Comparison of ENCODE assay signal across 8 mouse cellular contexts in genomic region chr2:180172152-180172551, GRCm38 (mm10). TPM values are rescaled to one million over a fixed set of nuclear protein-coding genes. Genes with fewer than 3 reads are reported as not detected.
DNase-seq lines count a peak whose midpoint lies in the region; ATAC-seq and TF ChIP-seq lines count a peak whose summit lies in the region.

No protein-coding gene starts in this region.

- no peak for TF ChIP-seq EP300 in MEL (IDR thresholded peaks at IDR 0.05; ENCODE audit: low read depth in 1 of 2, low read length in 2 of 2)

- no peaks in the 10 kb centered on the region for H3K27me3 ChIP-seq in heart, embryonic 16.5 days (ENCODE audit: control insufficient read depth, insufficient read depth, low read length)
- no peaks in the 10 kb centered on the region for H3K27me3 ChIP-seq in MEL (ENCODE audit: control insufficient read depth in 1 of 2, insufficient read depth in 2 of 2, low read length in 2 of 2)
- no peaks in the 10 kb centered on the region for H3K27me3 ChIP-seq in forebrain, embryonic 15.5 days

- H3K4me3 ChIP-seq in heart, embryonic 16.5 days (ENCODE audit: low read length), result peak overlapping the region; percentile 97
- peak overlapping the region; percentile 78 to 84 for H3K4me3 ChIP-seq in MEL (ENCODE audit: control insufficient read depth in 1 of 2, insufficient read depth in 1 of 2, low read depth in 2 of 2, low read length in 2 of 2)
- peak overlapping the region; percentile 86 for H3K4me3 ChIP-seq in forebrain, embryonic 15.5 days
- peak overlapping the region; percentile 72 for H3K4me3 ChIP-seq in macrophage (ENCODE audit: inconsistent target)

- no peak for TF ChIP-seq RAD21 in MEL (IDR thresholded peaks at IDR 0.05; ENCODE audit: low read depth, low read length)

- peak overlapping the region; percentile 99 for H3K9ac ChIP-seq in heart, embryonic 16.5 days (ENCODE audit: low read length)
- H3K9ac ChIP-seq in MEL (ENCODE audit: control insufficient read depth, low read depth, low read length, poor library complexity, severe bottlenecking), result peak overlapping the region; percentile 92
- peak overlapping the region; percentile 89 for H3K9ac ChIP-seq in forebrain, embryonic 15.5 days (replicated peaks)

- peak overlapping the region; percentile 84 for H3K4me2 ChIP-seq in heart, embryonic 16.5 days (ENCODE audit: low read depth, low read length)
- peak overlapping the region; percentile 97 for H3K4me2 ChIP-seq in forebrain, embryonic 15.5 days (replicated peaks)

- ATAC-seq in heart, embryonic 16.5 days (replicated peaks; ENCODE audit: extremely low read depth, insufficient read depth, low FRiP score), result no peak
- no peak for ATAC-seq in forebrain, embryonic 15.5 days (replicated peaks)
- ATAC-seq in inflammation-experienced regulatory T-cells, adult 6 months, result no peak

- intact Hi-C loops in heart, postnatal 14 days (cut with DNase I), result loop anchor here (2.0 to 5.0 kb wide), 2 partner anchors 79 to 200 kb away; no protein-coding TSS in a partner anchor
- intact Hi-C loops in gastrocnemius, postnatal 36 days (cut with DNase I), result loop anchor here (5.0 kb wide), 1 partner anchor 55 kb away; the partner anchor contains the start of gene Osbpl2

- TF ChIP-seq POLR2A in MEL (IDR thresholded peaks at IDR 0.05; ENCODE audit: control insufficient read depth in 1 of 2, insufficient read depth in 1 of 2, low read depth in 1 of 2, low read length in 2 of 2, poor library complexity in 1 of 2), result no peak; a peak in 1 of 4 replicates

- no peak for TF ChIP-seq CTCF in MEL (IDR thresholded peaks at IDR 0.05 in 2 of 3, conservative IDR thresholded peaks at IDR 0.05 in 1 of 3; ENCODE audit: control insufficient read depth in 1 of 3, insufficient read depth in 1 of 3, low read depth in 2 of 3, low read length in 3 of 3, poor library complexity in 1 of 3, severe bottlenecking in 1 of 3)

- H3K79me2 ChIP-seq in MEL (ENCODE audit: control insufficient read depth, insufficient read depth, low read length, poor library complexity), result peaks cover 30% of the 10 kb centered on the region
- H3K79me2 ChIP-seq in macrophage (ENCODE audit: inconsistent target), result peaks cover 30% of the 10 kb centered on the region

- peaks cover 15% of the 10 kb centered on the region for H3K4me1 ChIP-seq in heart, embryonic 16.5 days (ENCODE audit: control insufficient read depth, insufficient read depth, low read length)
- peaks cover 0 to 21% of the 10 kb centered on the region in 2 experiments; a peak in 2 of 4 replicates for H3K4me1 ChIP-seq in MEL (ENCODE audit: control insufficient read depth in 1 of 2, insufficient read depth in 2 of 2, low read length in 2 of 2)
- H3K4me1 ChIP-seq in forebrain, embryonic 15.5 days, result peaks cover 24% of the 10 kb centered on the region

- H3K27ac ChIP-seq in heart, embryonic 16.5 days (ENCODE audit: low read length), result peak overlapping the region; percentile 95
- H3K27ac ChIP-seq in MEL (ENCODE audit: control insufficient read depth, low read depth, low read length) (peak overlapping the region; percentile 5; the same call in 1 of the 2 replicates), macrophage (peak overlapping the region; percentile 32; the same call in 1 of the 2 replicates)
- H3K27ac ChIP-seq in forebrain, embryonic 15.5 days (replicated peaks), result no peak overlapping the region

- no peaks in the 10 kb centered on the region for H3K9me3 ChIP-seq in heart, embryonic 16.5 days (replicated peaks; ENCODE audit: control insufficient read depth, low read length)
- no peaks in the 10 kb centered on the region for H3K9me3 ChIP-seq in MEL (replicated peaks; ENCODE audit: insufficient read depth, low read length)
- no peaks in the 10 kb centered on the region for H3K9me3 ChIP-seq in forebrain, embryonic 15.5 days

- DNase-seq in heart, postnatal 14 days, result no peak
- peak; percentile 35 for DNase-seq in MEL (ENCODE audit: low read depth, low spot score)
- DNase-seq in gastrocnemius, postnatal 36 days, result no peak
- no peak for DNase-seq in adrenal gland, adult 2 months

- WGBS in heart, embryonic 16.5 days, result 3% methylated on average over 7 of the region's 9 CpGs
- WGBS in forebrain, embryonic 15.5 days, result 3% methylated on average over 9 of the region's 9 CpGs
- 5% methylated on average over 7 of the region's 9 CpGs for WGBS in macrophage (ENCODE audit: missing documents)

- peaks cover 30% of the 10 kb centered on the region for H3K36me3 ChIP-seq in heart, embryonic 16.5 days (ENCODE audit: control insufficient read depth, insufficient read depth)
- peaks cover 4 to 8% of the 10 kb centered on the region in 2 experiments for H3K36me3 ChIP-seq in MEL (ENCODE audit: control insufficient read depth in 1 of 2, insufficient read depth in 2 of 2, low read length in 2 of 2)
- H3K36me3 ChIP-seq in forebrain, embryonic 15.5 days, result peaks cover 28% of the 10 kb centered on the region
- peaks cover 32% of the 10 kb centered on the region; the same call in 1 of the 2 replicates for H3K36me3 ChIP-seq in macrophage (ENCODE audit: inconsistent target)

TF ChIP-seq in MEL, 35 proteins besides CTCF, POLR2A, EP300 and RAD21:
- no peak for TF ChIP-seq ZNF384 (IDR thresholded peaks at IDR 0.05; ENCODE audit: low read depth, low read length)
- no peak for TF ChIP-seq E2F4 (IDR thresholded peaks at IDR 0.05; ENCODE audit: borderline replicate concordance, low read depth, low read length)
- TF ChIP-seq MAX (IDR thresholded peaks at IDR 0.05; ENCODE audit: low read length), result no peak
TF ChIP-seq in MEL: peak in this region for 0.

RNA-seq across cellular contexts. Expression of gene Adrm1, which starts 0.9 kb away (rescaled TPM):
- 133 and 148 TPM in 2 replicates for polyA plus RNA-seq in heart, embryonic 16.5 days (2015; fragmentation: Nextera tagmentation; extraction: Ambion mirVana)
- 10 to 100 TPM; 87.1 to 95.9 TPM for total RNA-seq in heart, postnatal 14 days (2021)
- 287 and 295 TPM in 2 replicates for total RNA-seq in MEL (2012; rRNA removed)
- 100 to 1,000 TPM in 1 of 2 experiments, not detected in 1; 312 TPM for polyA plus RNA-seq in MEL (2012; ENCODE audit: insufficient read depth in 1 of 2, insufficient read length in 2 of 2, low read depth in 1 of 2, low replicate concordance in 2 of 2, missing spikeins in 1 of 2)
- 201 and 206 TPM in 2 replicates for polyA plus RNA-seq in forebrain, embryonic 15.5 days (2015; fragmentation: Nextera tagmentation; extraction: Ambion mirVana)
- 100 to 1,000 TPM in 16 of 26 experiments, 10 to 100 TPM in 10; 59.8 to 176 (median 112) TPM for total RNA-seq in macrophage (2018; cell fraction: chromatin; rRNA removed)
- total RNA-seq in macrophage (2018; cell fraction: cytosol; rRNA removed), result 100 to 1,000 TPM in 2 of 26 experiments, 10 to 100 TPM in 24; 64.0 to 129 (median 79.7) TPM
- total RNA-seq in macrophage (2018; cell fraction: nucleus; rRNA removed), result 100 to 1,000 TPM in 10 of 26 experiments, 10 to 100 TPM in 16; 61.1 to 141 (median 94.0) TPM
- polyA plus RNA-seq in macrophage (2018), result 52.2 to 95.7 TPM (median 55.8 TPM) in 3 replicates
- 100 to 1,000 TPM in 1 of 3 experiments, 10 to 100 TPM in 2; 85.6 to 103 (median 86.1) TPM for polyA plus RNA-seq in inflammation-experienced regulatory T-cells, adult 6 months (2017; shearing (Covaris generic))
- 100 to 1,000 TPM in 1 of 2 experiments, 10 to 100 TPM in 1; 95.4 to 103 TPM for total RNA-seq in gastrocnemius, postnatal 36 days (2021)
- total RNA-seq in adrenal gland, adult 2 months (2021), result 100 to 1,000 TPM; 152 to 183 TPM
- 280 and 296 TPM in 2 replicates for polyA plus RNA-seq in adrenal gland, adult 2 months (2012; rRNA removed)

RNA-seq across cellular contexts. Expression of gene Osbpl2, which starts 53.0 kb away (rescaled TPM):
- 35.0 TPM in 2 replicates for polyA plus RNA-seq in heart, embryonic 16.5 days (2015; fragmentation: Nextera tagmentation; extraction: Ambion mirVana)
- 10 to 100 TPM; 33.4 to 35.7 TPM for total RNA-seq in heart, postnatal 14 days (2021)
- total RNA-seq in MEL (2012; rRNA removed), result 13.3 and 18.9 TPM in 2 replicates
- polyA plus RNA-seq in MEL (2012; ENCODE audit: insufficient read depth in 1 of 2, insufficient read length in 2 of 2, low read depth in 1 of 2, low replicate concordance in 2 of 2, missing spikeins in 1 of 2) (10 to 100 TPM in 1 of 2 experiments, not detected in 1; 25.5 TPM), macrophage (2018) (18.2 to 41.4 TPM (median 20.2 TPM) in 3 replicates)
- 66.3 and 67.3 TPM in 2 replicates for polyA plus RNA-seq in forebrain, embryonic 15.5 days (2015; fragmentation: Nextera tagmentation; extraction: Ambion mirVana)
- total RNA-seq in macrophage (2018; cell fraction: chromatin; rRNA removed), result 10 to 100 TPM in 19 of 26 experiments, 1 to 10 TPM in 7; 4.9 to 39.6 (median 30.8) TPM
- 10 to 100 TPM; 12.1 to 27.0 (median 22.8) TPM for total RNA-seq in macrophage (2018; cell fraction: cytosol; rRNA removed)
- 10 to 100 TPM in 21 of 26 experiments, 1 to 10 TPM in 5; 4.2 to 29.3 (median 19.0) TPM for total RNA-seq in macrophage (2018; cell fraction: nucleus; rRNA removed)
- 10 to 100 TPM; 20.2 to 23.7 (median 21.9) TPM for polyA plus RNA-seq in inflammation-experienced regulatory T-cells, adult 6 months (2017; shearing (Covaris generic))
- 10 to 100 TPM; 15.5 to 17.0 TPM for total RNA-seq in gastrocnemius, postnatal 36 days (2021)
- total RNA-seq in adrenal gland, adult 2 months (2021), result 10 to 100 TPM; 41.8 to 42.3 TPM
- polyA plus RNA-seq in adrenal gland, adult 2 months (2012; rRNA removed), result 15.8 and 21.7 TPM in 2 replicates

RNA-seq across cellular contexts. Expression of gene Lama5, which starts 53.5 kb away (rescaled TPM):
- polyA plus RNA-seq in heart, embryonic 16.5 days (2015; fragmentation: Nextera tagmentation; extraction: Ambion mirVana), result 17.7 and 32.1 TPM in 2 replicates
- total RNA-seq in heart, postnatal 14 days (2021), result 10 to 100 TPM; 43.1 to 63.7 TPM
- total RNA-seq in MEL (2012; rRNA removed), result 4.5 and 6.1 TPM in 2 replicates
- polyA plus RNA-seq in MEL (2012; ENCODE audit: insufficient read depth in 1 of 2, insufficient read length in 2 of 2, low read depth in 1 of 2, low replicate concordance in 2 of 2, missing spikeins in 1 of 2) (10 to 100 TPM in 1 of 2 experiments, not detected in 1; 14.6 TPM), macrophage (2018) (not detected in 3 replicates)
- 3.0 and 3.1 TPM in 2 replicates for polyA plus RNA-seq in forebrain, embryonic 15.5 days (2015; fragmentation: Nextera tagmentation; extraction: Ambion mirVana)
- total RNA-seq in macrophage (2018; cell fraction: chromatin; rRNA removed), result 1 to 10 TPM in 3 of 26 experiments, under 1 TPM in 11, not detected in 12; 0.05 to 4.5 (median 0.12) TPM
- under 1 TPM in 2 of 26 experiments, not detected in 24; under 0.01 to 0.10 TPM for total RNA-seq in macrophage (2018; cell fraction: cytosol; rRNA removed)
- total RNA-seq in macrophage (2018; cell fraction: nucleus; rRNA removed), result 1 to 10 TPM in 1 of 26 experiments, under 1 TPM in 6, not detected in 19; 0.04 to 1.1 (median 0.08) TPM
- polyA plus RNA-seq in inflammation-experienced regulatory T-cells, adult 6 months (2017; shearing (Covaris generic)), result under 1 TPM in 2 of 3 experiments, not detected in 1; 0.33 to 0.40 TPM
- total RNA-seq in gastrocnemius, postnatal 36 days (2021), result 10 to 100 TPM in 1 of 2 experiments, 1 to 10 TPM in 1; 8.7 to 11.2 TPM
- total RNA-seq in adrenal gland, adult 2 months (2021), result 10 to 100 TPM; 30.7 to 35.0 TPM
- polyA plus RNA-seq in adrenal gland, adult 2 months (2012; rRNA removed), result 41.7 and 48.7 TPM in 2 replicates
